Mouse (Mus musculus) lung, postnatal 10 days (tissue): ENCODE data around the gene G6pdx.

Experiments
- DNase-seq: peaks from one replicate; pipeline ENCODE4 v3.0.0; 2021

The G6pdx gene

DNA sequence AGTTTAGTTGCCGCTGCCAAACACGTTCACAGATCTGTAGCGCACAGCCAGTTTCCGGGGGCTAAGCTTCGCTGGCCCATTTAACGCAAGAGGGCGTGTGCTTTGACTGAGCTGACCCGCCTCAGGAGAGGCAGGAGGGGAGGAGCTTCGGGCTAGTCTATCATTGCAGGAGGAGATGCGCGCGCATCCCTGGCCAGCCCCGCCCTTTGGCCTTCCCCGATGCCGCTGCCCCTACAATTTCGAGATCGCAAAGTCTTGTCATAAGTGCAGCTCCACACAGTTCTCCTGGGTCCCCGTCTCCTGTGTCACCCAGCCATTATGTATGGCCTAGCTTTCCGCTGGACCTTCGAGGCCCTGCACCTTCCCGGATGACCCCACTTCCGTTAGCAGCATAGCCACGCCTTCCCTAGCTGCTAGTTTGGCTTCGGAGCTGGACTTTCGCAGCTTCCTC lies at the start of gene G6pdx:
G6pdx (minus strand) TSS at position 369 of the 451 bp plus-strand sequence.
- peak; percentile 93 for DNase-seq

DNA sequence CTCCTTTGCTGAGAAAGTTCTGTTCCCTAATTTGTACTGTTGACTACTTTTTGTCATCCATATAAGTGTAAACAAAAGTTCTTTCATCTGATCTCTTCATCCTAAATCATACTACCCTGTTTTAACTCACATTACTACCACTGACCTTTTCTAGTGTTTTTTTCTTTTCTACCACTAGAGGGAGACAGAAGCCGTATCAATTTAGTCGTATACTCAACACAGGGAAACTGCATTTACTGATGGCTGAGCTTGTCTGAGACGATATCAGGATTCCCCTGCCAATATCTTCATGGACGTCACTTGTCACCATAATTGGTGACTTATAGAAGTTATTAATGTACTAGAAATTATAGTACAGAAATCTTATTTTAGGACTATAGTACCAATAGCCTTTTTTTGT lies 23.8 kb upstream of the G6pdx start:
- DNase-seq = no peak

DNA sequence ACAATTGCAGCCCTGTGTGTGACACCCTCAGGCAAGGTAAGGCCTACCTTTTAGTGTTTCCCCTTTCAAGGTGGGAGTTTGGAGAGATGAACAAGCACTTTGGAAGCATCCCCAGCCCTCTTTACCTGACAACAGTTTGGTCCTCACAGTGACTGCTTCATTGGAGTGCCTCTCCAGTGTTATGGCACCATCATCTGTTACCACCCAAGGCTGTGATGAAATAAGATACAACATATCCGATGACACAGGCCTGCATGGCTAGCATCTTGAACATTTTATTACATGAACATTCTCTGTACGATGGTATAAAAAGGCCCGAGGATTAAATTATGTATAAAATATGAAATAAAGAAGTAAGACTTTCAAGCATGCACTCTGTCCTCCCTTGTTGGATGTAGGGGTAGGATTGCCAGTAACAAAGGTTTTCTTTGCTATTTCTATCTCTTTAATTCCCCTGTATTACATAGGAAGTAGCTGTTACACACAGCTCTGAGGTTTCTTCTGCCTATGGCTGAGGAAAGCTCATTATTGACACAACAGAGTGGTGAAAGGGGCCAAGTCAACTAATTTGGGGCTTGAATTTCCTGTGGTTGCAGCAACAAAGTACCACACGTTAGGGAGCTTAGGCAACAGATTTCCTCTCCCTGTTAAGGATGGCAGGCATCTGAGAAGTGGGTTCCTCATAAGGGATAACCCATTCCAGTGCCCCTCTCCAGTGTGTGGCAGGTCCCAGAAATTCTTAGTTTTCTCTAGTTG lies 22.3 kb upstream of the G6pdx start:
- no peak for DNase-seq

DNA sequence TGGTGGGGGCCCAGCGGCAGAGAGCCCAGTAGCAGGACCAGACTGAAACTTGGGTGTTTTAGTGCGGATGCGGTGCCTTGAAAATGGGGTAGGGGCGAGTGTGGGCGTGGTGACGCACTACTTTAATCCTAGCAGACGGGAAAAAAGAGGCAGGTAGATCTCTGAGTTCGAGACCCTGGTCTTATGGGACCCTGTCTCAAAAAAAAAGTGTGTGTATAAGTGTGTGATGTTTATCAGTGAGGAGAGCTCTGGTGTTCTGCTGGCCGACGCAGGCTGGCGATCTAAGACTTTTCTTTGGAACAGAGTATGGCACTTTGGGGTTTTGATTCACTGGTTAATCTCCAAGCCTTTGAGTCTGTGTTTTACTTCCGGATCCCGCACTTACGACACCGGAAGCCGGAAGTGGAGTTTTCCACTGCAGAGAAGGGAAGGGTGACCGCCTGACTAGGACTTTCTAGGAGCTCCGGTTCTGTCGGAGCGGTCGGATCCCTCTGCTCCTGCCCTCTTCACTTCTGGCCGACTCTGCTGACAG lies 362 bp upstream of the G6pdx start:
- DNase-seq = peak; percentile 81

DNA sequence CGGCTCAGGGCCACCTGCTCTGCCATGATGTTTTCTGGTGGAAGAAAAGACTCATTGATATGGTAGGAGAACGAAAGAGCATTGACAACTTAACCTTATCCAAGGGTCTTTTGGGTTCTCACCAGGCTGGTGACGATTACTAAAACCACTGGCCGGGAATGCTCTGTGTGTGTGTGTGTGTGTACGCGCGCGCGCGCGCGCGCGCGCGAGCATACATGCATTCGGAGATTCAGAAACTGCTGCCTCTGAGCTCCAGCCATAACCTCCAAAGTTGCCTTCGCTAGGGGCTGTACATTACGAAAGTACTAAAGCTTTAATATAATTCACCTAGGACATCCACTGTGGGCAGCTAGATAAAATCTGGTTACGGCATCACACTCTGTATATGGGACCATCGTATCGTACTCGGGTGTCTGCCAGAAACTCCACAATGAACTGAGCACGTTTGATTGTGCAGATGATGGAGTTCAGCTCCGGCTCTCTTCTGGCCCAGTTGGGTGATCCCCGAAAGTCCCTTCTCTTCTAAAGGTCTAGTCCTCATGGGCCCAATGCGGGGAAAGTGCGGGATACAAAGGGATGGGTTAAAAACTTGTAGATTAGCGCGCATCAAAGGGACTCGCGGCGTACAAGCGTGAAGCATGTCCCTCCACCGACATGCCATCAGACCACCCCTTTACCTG lies 708 bp downstream of the G6pdx start:
- no peak for DNase-seq

DNA sequence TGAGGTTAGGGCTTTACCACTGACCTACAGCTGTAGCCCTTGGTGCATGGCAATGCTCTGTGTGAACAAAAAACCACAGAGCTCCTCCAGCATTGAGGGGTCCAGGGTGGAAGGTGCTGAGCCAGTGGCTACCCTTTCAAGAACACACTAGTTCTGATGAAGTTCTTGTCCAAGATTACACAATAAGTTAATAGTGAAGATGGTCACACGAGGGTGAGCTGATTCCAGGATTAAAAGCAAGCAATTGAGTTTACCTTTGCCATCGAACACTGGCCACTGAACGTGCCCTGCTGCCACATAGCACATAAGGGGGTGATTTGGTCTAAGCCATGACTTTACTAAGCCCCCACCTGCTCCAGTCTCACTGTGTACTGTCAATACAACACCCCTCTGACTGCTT lies 1.9 kb downstream of the G6pdx start:
- DNase-seq = no peak

DNA sequence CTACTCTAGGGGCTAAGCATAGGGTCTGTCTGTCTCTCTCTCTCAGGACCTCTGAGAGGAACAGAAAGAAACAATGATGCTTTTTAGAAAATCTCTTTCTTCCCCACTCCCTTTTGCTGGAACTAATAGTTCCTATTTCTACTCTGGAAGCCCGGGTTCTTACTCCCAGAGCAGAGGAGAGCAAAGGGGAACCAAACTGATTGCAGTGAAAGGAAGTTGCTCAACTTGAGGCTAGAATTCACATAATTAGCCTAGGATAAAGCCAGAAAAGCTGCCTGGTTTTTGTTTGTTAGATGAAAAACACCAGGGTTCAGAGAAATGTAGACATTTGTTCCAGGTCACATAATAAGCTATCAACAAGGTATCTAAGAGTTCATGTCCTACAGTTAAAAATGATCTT lies 2.7 kb downstream of the G6pdx start:
- DNase-seq = no peak

DNA sequence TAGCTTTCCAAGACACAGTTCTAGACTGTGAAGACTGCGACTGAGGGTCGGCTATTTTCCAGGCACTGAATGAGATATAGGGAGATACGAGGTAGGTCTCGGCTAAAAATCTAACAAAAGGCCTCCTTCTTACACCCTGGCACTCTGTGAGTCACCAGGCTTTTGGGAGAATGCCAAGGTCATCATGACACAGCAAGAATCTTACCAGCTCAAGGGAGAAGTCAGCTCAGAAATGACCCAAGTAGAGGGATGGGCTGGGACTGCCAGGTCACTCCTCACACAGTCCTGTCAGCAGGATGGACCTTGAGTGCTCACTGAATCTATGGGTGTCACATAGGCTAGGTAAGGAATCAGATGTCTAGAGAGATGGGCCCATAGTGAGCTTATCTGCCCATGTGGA lies 3.8 kb downstream of the G6pdx start:
- peak; percentile 44 for DNase-seq

DNA sequence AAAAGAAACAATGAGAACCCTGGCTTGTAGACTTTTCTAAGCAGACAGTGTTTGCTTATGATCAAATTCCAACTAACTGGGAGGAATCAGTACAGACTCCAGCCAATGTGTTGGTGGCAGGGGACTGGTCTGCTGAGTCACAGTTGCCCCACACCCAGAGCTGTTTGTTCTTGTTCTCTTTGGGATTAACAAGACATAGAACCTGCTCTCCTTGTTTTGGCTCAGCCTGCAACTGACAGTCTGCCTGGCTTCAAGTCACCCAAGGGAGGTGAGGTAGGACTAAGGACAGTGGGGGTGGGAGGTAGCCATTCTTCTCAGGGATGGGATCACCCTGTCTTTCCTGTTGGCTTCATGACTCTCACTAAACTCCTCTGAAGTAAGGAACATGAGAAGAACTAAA lies 4.6 kb downstream of the G6pdx start:
- DNase-seq = peak; percentile 7

DNA sequence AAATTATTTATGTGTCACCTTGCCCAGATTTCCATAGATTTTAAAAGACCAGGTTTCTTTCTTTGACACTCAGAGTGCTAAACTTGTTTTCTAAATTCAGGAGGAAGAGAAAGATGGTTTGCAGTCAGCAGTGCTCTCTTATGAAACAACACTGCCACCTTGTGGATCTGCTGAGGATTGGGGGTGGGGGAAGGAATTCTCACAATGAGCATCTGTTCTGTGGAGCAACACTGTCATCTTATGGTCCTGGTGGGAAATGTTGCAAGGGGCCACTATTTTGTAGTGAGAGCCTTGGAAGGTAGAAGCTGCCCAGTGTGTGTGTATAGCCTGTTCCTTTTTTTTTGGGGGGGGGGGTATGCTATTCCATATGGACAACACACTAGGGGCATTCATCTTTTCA lies 15.6 kb downstream of the G6pdx start:
- DNase-seq = peak; percentile 84

DNA sequence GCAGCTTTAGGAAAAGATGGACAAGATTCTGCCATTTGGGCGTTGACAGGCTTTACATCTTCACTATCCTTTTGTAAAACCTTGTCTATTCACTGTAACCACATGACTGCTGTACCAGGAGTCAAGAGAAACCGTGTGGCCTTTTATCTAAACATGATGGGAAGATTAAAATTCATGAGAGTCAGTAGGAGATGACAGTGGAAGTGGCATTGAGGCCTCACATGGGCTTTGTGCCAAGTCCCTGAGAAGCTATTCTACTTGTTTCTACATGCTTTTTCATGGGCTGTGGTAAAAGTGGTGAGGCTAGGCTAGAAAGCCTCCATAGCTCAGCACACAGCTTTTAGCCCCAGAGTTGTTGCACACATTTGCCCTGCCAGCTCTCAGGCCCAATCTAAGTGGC lies 20.7 kb downstream of the G6pdx start:
- DNase-seq = no peak

DNA sequence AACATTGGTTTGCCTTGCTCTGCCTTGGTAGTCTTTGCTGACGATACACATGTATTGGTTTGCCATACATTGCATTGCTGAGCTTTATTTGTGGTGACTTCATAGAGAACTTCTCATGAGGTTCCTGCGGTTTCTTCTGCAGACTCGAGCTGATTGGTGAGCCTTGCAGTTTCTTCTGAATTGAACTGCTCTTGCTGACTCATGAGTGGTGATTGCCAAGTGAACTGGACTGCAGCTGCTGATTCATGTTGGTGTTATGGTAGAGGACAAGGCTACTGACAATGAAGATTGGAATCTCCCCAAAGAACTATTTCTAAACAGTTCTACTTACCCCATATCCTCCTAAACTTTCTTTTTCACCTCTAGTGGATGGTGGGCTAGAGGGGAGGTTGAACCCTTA lies 28.9 kb downstream of the G6pdx start:
- no peak for DNase-seq

DNA sequence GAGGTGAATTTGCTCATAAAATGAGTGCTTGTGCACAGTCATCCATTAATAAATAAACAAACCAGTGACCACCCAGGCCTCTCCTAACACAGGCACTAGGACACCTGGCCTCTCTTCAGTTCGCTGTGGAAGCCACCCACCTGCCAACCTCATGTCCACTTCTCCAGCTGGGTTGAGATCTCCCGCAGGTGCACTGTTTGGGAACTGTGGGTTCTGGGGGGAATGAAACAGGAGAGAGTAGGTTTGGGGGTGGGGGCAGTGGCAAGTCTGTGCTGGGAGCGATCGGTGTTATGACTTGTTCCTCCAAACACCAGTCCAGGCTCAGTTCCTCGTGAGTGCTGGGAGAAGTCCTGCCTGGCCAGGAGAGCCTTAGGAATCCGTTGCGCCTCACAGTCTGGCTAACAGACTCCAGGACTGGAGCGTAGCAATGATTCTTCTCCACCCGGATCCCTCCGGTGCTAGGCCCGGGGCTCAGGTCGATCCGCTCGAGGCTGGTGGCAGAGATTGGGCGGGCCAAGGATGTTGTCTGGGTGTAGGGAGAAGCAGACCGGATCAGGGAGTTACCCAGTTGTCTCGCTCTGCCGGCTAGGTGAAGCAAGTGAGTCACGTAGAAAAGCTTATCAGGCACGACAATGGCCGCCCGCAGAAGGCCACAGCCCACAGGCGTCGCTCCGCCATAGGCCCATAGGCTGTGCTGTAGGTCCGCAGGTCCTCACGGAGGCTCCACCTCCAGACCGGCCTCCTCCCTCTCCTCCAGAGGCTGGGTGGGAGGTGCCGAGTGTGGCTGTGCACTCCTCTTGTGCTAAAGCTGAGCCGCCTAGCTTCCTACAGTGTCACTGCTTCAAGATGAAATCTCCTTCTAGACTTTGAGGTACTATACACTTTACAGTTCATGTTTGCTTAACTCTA lies 36.2 kb downstream of the G6pdx start, which contains the start of the genes Fam3a and Ikbkg:
Fam3a (minus strand) TSS at position 738 of the 909 bp plus-strand sequence.
Ikbkg (plus strand) TSS at position 756 of the 909 bp plus-strand sequence.
- peak; percentile 93 for DNase-seq

DNA sequence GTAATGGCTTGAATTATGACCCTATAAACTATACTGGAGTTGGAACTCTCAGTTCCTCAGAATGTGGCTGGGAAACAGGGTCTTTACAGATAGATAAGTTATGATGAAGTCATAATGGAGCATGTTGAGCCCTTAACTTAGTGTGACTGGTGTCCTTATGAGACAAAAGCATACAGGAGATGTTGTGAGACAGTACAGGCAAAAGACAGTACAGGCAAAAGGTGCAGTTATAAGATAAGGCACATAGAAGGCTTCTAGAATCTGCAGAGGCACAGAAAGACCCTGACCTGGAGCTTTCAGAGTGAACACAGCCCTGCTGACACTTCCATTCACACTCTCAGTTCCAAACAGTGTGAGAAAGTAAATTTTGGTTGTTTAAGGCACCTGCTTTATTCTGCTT lies 40.8 kb downstream of the G6pdx start:
- no peak for DNase-seq

DNA sequence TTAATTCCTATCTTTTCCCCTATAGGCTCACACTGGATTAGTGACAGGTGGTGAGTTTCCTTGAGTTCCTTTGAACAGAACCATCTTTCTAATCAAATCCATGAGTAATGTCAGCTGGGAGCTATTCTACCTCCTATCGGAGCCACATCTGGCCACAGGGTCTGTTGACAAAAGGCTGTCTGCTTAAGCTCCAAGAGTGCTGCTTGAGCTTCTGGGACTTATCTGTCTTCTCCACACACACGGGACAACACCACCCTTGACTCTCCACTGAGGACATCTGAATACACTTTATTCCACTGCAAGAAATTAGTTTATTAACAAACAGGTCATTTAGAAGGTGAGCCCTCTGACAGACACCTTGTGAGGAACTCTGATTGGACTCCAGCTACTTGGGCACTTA lies 44.5 kb downstream of the G6pdx start:
- DNase-seq = no peak

DNA sequence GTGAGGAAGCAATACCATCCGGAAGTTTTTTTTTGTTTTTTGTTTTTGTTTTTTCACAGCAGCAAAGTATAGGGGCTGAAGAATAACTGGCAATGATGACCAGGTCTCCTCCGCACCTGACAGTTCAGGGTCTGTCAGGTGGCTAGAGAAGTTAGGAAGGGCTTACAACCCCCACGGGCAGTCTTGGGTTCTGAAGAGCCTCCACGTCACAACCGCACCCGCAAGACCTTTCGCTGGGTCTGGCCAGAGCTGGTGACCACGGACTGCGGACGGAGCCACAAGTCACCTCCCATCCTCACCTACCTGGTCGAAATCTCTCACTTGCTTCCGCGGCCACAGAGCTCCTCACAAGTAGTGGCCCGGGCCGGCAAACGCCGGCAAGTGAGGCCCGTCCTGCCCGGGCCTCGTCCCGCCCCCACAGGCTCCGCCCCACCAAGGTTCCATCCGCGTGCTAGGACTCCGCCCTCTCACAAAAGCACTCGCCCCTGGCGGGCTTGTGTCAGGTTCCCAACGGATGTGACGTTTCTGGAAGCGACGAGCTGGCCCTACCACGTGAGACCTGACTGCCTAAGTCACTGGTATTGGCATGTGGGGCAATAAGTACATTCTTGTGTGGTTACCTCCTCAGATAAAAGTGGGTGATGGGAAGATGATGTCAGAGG lies 56.0 kb downstream of the G6pdx start, which contains the start of the genes Ubl4a and Slc10a3:
Ubl4a (minus strand) TSS at position 331 of the 662 bp plus-strand sequence.
Slc10a3 (minus strand) TSS at position 462 of the 662 bp plus-strand sequence.
- peak; percentile 95 for DNase-seq

DNA sequence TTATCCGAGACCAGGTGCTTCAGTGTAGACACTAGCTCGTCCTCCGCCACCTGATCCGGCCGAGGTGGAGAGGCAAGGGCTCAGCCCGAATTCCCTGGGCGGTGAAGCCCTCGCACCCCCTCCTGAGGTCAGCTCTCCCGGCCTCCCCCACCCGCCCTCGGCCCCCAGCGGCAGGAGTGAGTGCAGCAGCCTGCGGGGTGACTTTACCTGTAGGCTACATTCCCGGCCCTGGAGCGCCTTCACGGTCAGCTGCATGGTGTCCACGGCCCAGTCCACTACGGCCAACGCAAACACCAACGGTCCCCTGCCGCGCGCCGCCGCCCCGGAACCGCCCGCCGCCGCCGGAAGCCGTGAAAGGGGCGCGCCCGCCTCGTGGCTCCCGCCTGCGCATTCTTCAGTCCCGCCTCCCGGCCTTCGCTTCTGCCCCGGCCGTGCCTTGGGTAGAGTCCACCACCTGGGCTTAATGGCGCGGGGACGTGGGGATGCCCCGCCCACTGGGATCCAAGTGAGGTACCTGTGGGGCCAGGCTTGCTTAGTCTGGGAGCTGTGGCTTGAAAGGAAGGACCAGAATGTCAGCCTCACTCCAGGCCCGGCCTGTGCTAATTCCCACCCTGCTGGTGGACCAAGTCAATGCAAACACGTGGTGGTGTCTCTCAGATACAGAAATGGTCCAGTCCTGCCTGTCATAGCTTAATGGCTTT lies 60.6 kb downstream of the G6pdx start:
- DNase-seq = peak; percentile 80

DNA sequence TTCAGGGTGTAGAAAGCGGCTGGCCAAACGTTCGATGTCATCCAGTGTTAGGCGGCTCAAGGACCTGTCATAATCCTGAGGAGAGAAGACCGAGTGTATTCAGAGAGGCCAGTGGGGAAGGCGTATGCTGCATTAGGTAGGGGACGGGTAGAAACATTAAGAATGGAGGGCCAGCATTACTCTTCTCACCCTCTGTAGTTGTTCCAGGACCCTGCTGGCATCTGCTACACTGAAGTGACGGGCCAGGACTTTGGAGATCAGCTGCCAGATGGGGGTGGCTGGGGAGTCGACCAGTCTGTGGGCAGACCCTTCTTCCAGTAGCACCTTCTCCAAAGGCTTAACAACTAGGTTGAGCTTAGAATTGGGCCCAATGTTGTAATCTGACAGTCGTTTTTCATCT lies 61.5 kb downstream of the G6pdx start:
- no peak for DNase-seq
